Mouse (Mus musculus) large intestine, adult 2 months (tissue): ENCODE measurements around the gene Trim80. TPM values are rescaled to one million over a fixed set of nuclear protein-coding genes. Genes with fewer than 3 reads are reported as not detected.
"Not testable (repeated sequence)": the region's sequence is repeated elsewhere in the genome, so short reads cannot be mapped to it uniquely, and the experiment has no call there.

Experiments
- DNase-seq: peaks from one replicate; pipeline ENCODE4 v3.0.0-alpha.2; 2012; ENCODE audit warnings: low read depth, low spot score
- WGBS: fragments of 180-500 bp; shearing (Covaris S2); methylation state at CpG from one replicate; pipeline ENCODE4 v1.1.7; 2018; 5-methylcytosine and 5-hydroxymethylcytosine counted together
- polyA plus RNA-seq: library from polyadenylated mRNA; depleted of rRNA; stranded (reverse); fragments of >200 nt; gene quantifications from 2 replicates; pipeline ENCODE4 v1.2.3, GENCODE M21; 2012

Trim80 gene
- polyA plus RNA-seq, 1 experiment: 0.86 TPM

- 49% methylated on average over 5 of the region's 5 CpGs for WGBS
Measured at GRCm38 (mm10) chr11:115456182-115456581, 15.8 kb downstream of the Trim80 start.

DNA sequence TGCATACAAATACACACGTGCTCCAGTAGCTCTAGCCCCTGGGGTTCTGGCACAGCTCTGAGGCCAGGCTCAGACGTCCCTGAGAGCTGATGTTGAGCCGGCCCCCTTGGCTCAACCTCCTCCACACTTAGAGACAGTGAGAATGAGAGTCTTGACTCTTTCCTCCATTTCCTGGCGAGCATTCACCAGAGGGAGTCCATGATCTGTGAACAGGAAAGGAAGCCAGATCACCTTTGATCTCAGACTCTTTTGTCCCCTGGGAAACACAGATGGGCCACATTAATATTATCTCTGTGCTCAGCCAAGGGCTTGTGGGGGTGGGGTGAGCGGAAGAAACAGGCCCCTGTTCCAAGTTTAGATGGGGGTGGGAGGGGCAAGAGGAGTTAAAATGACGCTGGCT is 17.1 kb downstream of the Trim80 start:
- 38% methylated on average over 6 of the region's 6 CpGs for WGBS
- no peak for DNase-seq

More at GRCm38 (mm10) chr11:115456182-115456581, 15.8 kb downstream of the Trim80 start:
- peak; percentile 82 for DNase-seq

DNA sequence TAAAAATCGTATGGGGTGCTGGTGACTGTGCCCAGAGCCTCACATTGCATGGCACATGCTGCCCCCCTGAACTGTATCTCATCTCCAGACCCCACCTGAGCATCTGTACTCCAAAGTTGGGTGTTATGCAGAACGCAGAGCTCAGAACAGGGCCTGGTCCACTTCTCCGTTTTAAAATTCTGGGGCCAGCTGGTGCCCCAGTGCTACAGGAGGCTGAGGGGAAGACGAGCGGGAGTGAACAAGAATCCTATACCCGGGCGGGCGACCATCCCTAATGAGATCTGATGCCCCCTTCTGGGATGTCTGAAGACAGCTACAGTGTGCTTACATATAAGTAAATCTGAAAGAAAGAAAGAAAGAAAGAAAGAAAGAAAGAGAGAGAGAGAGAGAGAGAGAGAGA is 20.6 kb downstream of the Trim80 start:
- 58% methylated on average over 8 of the region's 8 CpGs for WGBS
- no peak for DNase-seq

DNA sequence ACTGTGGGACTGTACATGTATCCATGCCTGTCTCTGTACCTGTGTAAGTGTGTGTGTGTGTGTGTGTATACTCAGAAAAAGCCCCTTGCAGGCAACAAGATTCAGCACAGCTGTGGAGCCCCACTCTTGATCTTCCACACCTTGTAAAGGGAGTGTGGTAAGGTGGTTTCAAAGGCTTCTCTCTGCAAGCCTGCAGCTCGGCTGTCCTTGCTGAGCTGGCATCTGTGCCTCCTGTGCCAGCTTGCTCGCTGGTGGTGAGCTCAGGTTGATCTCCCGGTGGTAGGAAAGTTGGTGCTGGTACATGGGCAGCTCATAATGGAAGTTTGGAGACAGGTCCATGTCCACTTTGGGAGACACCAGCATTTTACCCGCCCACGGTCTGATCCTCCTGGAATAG is 21.5 kb downstream of the Trim80 start:
- DNase-seq: no peak
- WGBS: 27% methylated on average over 5 of the region's 5 CpGs

DNA sequence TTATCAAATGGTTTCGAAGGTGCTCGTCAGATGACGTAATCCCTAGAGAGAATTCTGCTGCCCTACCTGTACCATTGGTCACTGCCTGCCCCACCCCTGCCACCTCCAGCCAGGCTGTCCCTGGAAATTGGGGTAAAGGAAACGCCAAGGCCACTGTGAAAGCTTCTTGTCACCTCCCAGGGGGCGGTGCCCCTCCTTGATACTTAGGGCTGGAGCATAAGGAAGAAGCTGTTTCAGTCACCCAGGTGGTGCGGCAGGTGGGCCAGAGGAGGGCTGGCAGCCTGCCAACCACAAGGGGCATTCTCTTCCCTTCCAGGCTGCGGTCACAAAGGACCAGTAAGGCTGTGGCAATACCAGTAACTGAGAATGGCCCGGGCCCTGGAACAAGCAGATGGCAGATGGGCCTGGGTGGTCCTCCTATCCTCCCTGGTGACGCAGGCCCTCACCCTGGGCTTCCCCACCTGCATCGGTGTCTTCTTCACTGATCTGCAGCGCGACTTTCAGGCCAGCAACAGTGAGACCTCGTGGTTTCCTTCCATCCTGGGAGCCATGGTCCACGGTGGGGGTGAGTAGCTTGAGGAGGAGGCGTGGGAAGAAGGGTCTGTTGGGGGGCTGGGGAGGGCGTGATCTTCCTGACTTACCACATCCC is 22.0 kb downstream of the Trim80 start, which contains the start of gene Slc16a5:
TSS of gene Slc16a5 (plus strand) at position 232 of the 649 bp plus-strand sequence.
- DNase-seq: no peak
- 29% methylated on average over 16 of the region's 16 CpGs for WGBS

- 22% methylated on average over 11 of the region's 11 CpGs for WGBS
- peak; percentile 87 for DNase-seq
Measured at GRCm38 (mm10) chr11:115463397-115463796, 23.1 kb downstream of the Trim80 start.

- 87% methylated on average over 8 of the region's 8 CpGs for WGBS
- no peak for DNase-seq
Measured at GRCm38 (mm10) chr11:115464851-115465250, 24.5 kb downstream of the Trim80 start.

DNA sequence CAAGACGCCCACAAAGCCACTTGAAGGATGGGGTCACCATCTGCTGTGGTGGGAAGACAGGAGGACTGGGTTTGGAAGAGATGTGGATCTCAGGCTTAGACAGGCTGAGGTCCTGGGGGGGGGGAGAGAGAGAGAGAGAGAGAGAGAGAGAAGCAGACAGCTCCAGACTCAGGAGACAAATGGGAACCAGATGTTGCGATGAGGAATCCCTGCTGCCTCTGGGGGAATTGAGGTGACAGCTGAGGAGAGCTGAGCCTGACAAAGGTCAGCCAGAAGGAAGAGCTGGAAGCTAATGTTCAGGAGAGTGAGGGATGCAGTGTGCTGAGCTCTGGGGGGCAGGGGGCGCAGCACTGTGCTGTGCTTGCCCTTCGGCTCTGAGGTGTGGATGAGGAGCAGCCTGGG is 26.9 kb downstream of the Trim80 start:
- DNase-seq: no peak
- WGBS: 83% methylated on average over 4 of the region's 4 CpGs

- 80% methylated on average over 7 of the region's 7 CpGs for WGBS
- DNase-seq: no peak
Measured at GRCm38 (mm10) chr11:115472183-115472582, 31.8 kb downstream of the Trim80 start.

GRCm38 (mm10) chr11:115473626-115474275 is 33.4 kb downstream of the Trim80 start:
- 10% methylated on average over 15 of the region's 15 CpGs for WGBS
- peak; percentile 96 for DNase-seq

DNA sequence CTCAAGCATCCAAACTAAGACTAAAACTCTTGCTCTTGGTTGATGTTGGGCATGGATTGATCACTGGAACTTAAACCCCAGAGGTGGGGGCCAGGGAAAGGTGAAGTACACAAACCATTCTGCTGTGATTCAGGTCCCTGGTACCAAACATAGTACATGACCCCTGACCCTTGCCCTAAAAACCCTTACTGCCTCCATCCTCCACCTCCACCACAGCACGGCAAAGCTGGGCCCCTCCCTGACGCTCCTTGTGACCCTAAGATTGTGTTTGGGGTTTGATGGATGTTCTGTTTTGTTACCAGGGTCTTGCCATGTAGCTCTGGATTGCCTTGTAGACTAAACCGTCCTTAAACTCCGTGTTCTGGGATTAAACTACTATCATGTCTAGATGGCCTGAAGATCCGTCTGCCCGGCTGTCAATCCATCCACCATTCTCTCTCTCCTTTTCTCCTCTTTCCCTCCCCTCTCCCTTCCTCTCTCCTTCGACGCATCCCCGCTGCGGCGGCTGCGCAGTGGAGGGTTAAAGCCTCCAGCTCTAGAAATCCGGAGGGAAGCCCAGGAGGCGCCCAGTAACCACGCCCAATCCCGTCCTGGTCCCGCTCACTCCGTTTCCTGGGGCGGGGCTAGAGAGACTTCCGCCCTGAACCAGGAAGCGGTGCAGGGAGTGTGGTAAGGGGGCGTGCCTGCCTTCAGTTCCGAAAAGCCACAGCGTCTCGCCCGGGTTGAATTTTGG is 34.8 kb downstream of the Trim80 start, which contains the start of gene Armc7:
TSS of gene Armc7 (plus strand) at position 643 of the 733 bp plus-strand sequence.
- peak; percentile 94 for DNase-seq
- WGBS: 1% methylated on average over 26 of the region's 26 CpGs

GRCm38 (mm10) chr11:115475758-115476237 is 35.5 kb downstream of the Trim80 start:
- no peak for DNase-seq
- WGBS: 1% methylated on average over 28 of the region's 28 CpGs

DNA sequence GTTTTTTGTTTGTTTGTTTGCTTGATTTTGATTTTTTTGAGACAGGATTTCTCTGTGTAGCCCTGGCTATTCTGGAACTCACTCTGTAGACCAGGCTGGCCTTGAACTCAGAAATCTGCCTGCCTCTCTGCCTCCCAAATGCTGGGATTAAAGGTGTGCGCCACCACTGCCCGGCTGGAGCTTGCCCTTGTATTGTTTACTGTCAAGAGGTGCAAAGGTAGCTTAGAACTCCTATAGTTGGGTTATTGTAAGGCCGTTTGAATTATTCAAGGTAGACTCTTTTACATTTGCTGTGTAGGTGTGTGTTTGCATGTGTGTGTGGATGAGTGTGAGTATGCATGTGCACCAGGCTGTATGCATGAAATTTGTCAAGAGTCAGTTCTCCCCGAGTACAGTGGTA is 36.3 kb downstream of the Trim80 start:
- DNase-seq: not testable (repeated sequence)
- 46% methylated on average over 4 of the region's 4 CpGs for WGBS

- not testable (repeated sequence) for DNase-seq
- 78% methylated on average over 7 of the region's 7 CpGs for WGBS
Measured at GRCm38 (mm10) chr11:115477388-115477787, 37.0 kb downstream of the Trim80 start.

DNA sequence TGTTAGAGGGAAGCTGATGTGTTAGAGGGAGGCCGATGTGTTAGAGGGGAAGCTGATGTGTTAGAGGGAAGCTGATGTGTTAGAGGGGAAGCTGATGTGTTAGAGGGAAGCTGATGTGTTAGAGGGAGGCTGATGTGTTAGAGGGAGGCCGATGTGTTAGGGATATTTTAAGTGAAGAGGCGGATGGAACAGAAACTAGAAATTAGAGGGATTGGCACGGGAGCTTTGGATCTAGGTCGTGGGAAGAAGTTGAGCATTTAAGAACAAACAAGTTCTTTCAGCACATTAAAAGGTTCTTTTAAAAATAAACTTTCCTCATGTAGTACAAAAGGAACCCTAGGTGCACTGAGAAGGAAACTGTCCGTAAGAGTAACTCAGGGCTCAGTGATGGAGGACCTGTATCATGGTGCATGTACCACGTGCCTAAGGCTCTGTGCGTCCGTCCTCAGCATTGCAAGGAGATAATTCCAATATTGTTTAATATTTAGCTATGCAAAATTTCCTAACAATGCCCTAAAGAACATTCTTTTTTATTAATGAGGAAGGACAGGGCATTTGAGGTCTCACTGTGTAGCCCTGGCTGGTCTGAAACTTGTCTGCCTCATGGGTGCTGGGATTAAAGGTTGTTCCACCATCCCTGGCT is 38.1 kb downstream of the Trim80 start:
- DNase-seq: no peak
- 87% methylated on average over 9 of the region's 9 CpGs for WGBS

GRCm38 (mm10) chr11:115481553-115482259 is 41.4 kb downstream of the Trim80 start:
- DNase-seq: no peak
- 74% methylated on average over 6 of the region's 6 CpGs for WGBS

GRCm38 (mm10) chr11:115483278-115483677 is 42.9 kb downstream of the Trim80 start:
- 79% methylated on average over 11 of the region's 11 CpGs for whole genome bisulfite sequencing
- no peak for DNase-seq

- no peak for DNase-seq
- WGBS: 21% methylated on average over 6 of the region's 6 CpGs
Measured at GRCm38 (mm10) chr11:115483726-115484125, 43.4 kb downstream of the Trim80 start.

DNA sequence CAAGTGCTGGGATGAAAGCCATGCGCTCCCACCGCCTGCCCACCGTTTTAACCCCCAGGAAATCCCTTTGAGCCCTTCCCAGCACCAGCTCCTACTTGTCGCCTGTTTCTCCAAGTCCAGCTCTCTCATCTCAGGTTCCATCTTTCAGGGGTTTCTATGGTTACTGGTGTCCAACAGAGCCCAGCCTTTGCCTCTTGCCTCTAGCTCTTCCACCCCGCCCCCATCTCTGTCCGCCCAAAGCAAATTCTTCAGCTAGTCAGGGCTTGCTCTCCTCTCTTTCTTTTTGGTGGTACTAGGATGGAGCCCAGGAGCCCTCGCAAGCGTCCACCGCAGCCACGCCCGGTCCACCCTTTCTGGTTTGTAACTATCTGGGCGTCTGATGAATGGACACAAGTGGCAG is 44.8 kb downstream of the Trim80 start:
- WGBS: 92% methylated on average over 12 of the region's 12 CpGs
- no peak for DNase-seq
